Mouse (Mus musculus): Measurements from ENCODE around the gene Arhgap1. TPM values are rescaled to one million over a fixed set of nuclear protein-coding genes. Genes with fewer than 3 reads are reported as not detected.
A peak's percentile ranks its signal among the peaks of the same experiment; 100 is the strongest.

The Arhgap1 gene
- total and polyA plus RNA-seq, 2 experiments from 2014 or later: 76.5 to 85.7 TPM

DNA sequence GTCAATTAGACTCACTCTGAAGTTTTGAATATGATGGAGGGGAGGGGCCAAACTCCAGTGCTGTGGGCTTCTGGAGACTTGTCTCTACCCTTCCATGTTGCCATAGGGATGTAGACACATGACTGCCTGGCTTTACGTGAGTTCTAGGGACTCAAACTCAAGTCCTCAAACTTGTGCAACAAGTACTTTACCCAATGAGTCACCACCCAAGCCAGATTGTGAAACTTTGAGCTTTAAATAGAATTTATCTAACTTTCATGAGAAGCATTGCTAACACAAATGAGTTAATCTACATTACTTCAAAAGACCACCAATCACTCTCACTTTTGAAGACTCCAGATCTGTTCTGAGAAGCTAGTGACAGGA lies 46.5 kb downstream of the Arhgap1 start:
- Histone ChIP-seq H3K4me1 (ENCODE audit: control insufficient read depth, insufficient read depth) (peaks cover 15% of the 10 kb centered on the region; the same call in 1 of the 2 replicates), H3K27me3 (ENCODE audit: control insufficient read depth, insufficient read depth, low read length) (no peaks in the 10 kb centered on the region), H3K36me3 (replicated peaks; ENCODE audit: control insufficient read depth, insufficient read depth, low read length) (peaks cover 10% of the 10 kb centered on the region), H3K9ac (replicated peaks; ENCODE audit: low read depth, low read length) (no peak overlapping the region), H3K4me2 (ENCODE audit: low read depth, low read length) (no peak overlapping the region), H3K9me3 (replicated peaks; ENCODE audit: control insufficient read depth, low read length) (no peaks in the 10 kb centered on the region), H3K27ac (ENCODE audit: low read depth) (peak overlapping the region; percentile 57), H3K4me3 (ENCODE audit: low read depth, low read length) (no peak overlapping the region)
- peak; percentile 41 for DNase-seq (ENCODE audit: low spot score)
- 24% methylated on average over 1 of the region's 1 CpGs for WGBS
- no peak for TF ChIP-seq EP300 (IDR thresholded peaks at IDR 0.05; ENCODE audit: low read depth)
- no peak for TF ChIP-seq CTCF (IDR thresholded peaks at IDR 0.05; ENCODE audit: low read depth)
- ATAC-seq (ENCODE audit: insufficient read depth, low read depth): peak; percentile 59

DNA sequence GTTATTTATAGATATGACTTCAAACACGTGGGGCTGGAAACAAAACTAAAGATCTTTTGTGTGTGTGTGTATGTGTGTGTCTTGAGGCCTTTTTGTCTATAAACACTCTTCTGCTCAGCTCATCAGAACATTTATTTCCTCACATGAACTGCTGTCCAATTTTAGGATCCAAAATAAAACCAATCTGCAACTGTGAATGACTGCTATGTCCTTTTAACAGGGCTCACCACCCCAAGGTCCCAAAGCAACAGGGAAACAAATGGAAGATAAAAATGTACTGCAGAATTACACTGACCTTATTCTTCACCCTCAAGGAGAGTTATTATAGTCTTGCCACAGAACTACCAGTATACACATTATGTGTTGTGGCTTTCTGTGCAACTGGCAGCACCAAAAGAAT lies 49.6 kb downstream of the Arhgap1 start:
- Histone ChIP-seq H3K36me3 (replicated peaks; ENCODE audit: control insufficient read depth, insufficient read depth, low read length) (peaks cover under 1% of the 10 kb centered on the region; the same call in 1 of the 2 replicates), H3K9me3 (replicated peaks; ENCODE audit: control insufficient read depth, low read length) (no peaks in the 10 kb centered on the region), H3K27me3 (ENCODE audit: control insufficient read depth, insufficient read depth, low read length) (no peaks in the 10 kb centered on the region), H3K9ac (replicated peaks; ENCODE audit: low read depth, low read length) (no peak overlapping the region), H3K4me2 (ENCODE audit: low read depth, low read length) (no peak overlapping the region), H3K27ac (ENCODE audit: low read depth) (peak overlapping the region; percentile 72), H3K4me1 (ENCODE audit: control insufficient read depth, insufficient read depth) (peaks cover 15% of the 10 kb centered on the region; the same call in 1 of the 2 replicates), H3K4me3 (ENCODE audit: low read depth, low read length) (no peak overlapping the region)
- DNase-seq (ENCODE audit: low spot score) (no peak), ATAC-seq (ENCODE audit: insufficient read depth, low read depth) (no peak)
- 14% methylated on average over 1 of the region's 1 CpGs for WGBS
- TF ChIP-seq CTCF (IDR thresholded peaks at IDR 0.05; ENCODE audit: low read depth) (no peak), EP300 (IDR thresholded peaks at IDR 0.05; ENCODE audit: low read depth) (no peak)

DNA sequence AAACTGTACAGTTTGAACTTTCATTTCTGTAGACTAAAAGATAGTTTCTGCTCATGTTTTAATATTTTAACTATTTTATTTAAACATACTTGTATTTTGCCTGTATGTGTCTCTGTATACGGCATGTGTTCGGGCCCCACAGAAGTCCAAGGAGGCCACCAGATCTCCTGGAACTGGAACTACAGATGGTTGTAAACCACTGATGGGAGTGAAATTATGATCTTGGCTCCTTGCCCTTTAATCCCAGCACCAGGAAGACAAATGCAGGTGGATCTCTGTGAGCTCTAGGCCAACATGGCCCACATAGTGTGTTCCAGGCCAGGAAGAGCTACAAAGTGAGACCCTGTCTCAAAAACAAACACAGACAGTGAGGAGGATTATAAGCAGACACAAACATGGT lies 51.7 kb downstream of the Arhgap1 start:
- ATAC-seq (ENCODE audit: insufficient read depth, low read depth): no peak
- WGBS: 93% methylated on average over 2 of the region's 2 CpGs
- H3K36me3 ChIP-seq (replicated peaks; ENCODE audit: control insufficient read depth, insufficient read depth, low read length): no peaks in the 10 kb centered on the region
- TF ChIP-seq EP300 (IDR thresholded peaks at IDR 0.05; ENCODE audit: low read depth) (no peak), CTCF (IDR thresholded peaks at IDR 0.05; ENCODE audit: low read depth) (no peak)
- no peak overlapping the region for H3K27ac ChIP-seq (ENCODE audit: low read depth)
- no peaks in the 10 kb centered on the region for H3K9me3 ChIP-seq (replicated peaks; ENCODE audit: control insufficient read depth, low read length)
- no peak overlapping the region for H3K9ac ChIP-seq (replicated peaks; ENCODE audit: low read depth, low read length)
- DNase-seq (ENCODE audit: low spot score): no peak
- no peaks in the 10 kb centered on the region for H3K27me3 ChIP-seq (ENCODE audit: control insufficient read depth, insufficient read depth, low read length)
- no peak overlapping the region for H3K4me3 ChIP-seq (ENCODE audit: low read depth, low read length)
- H3K4me2 ChIP-seq (ENCODE audit: low read depth, low read length): no peak overlapping the region
- H3K4me1 ChIP-seq (ENCODE audit: control insufficient read depth, insufficient read depth): 0 out of 2 replicates have a peak, but pooled peaks cover 8% of the 10 kb centered on the region

DNA sequence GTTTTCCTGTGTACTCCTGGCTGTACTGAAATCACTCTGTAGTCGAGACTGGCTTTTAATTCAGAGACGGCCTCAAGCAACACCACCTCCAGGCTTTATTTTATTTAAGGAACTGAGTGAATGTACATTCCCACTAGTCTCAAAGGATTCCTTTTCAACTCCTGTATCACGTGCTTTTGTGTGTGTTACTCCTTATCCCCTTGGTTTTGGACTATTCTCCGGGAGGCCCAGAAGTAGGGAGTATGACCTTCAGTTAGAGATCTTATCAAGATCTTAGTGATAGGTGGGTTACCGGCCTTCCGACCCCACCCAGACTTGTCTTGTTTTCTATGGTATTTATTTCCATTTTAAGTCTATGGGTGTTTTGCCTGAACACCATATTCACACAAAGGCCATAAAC lies 56.1 kb downstream of the Arhgap1 start:
- no peak for ATAC-seq (ENCODE audit: insufficient read depth, low read depth)
- DNase-seq (ENCODE audit: low spot score): no peak
- Histone ChIP-seq H3K4me3 (ENCODE audit: low read depth, low read length) (no peak overlapping the region), H3K4me2 (ENCODE audit: low read depth, low read length) (no peak overlapping the region), H3K36me3 (replicated peaks; ENCODE audit: control insufficient read depth, insufficient read depth, low read length) (no peaks in the 10 kb centered on the region), H3K4me1 (ENCODE audit: control insufficient read depth, insufficient read depth) (peaks cover 8% of the 10 kb centered on the region), H3K27ac (ENCODE audit: low read depth) (no peak overlapping the region), H3K9ac (replicated peaks; ENCODE audit: low read depth, low read length) (no peak overlapping the region), H3K27me3 (ENCODE audit: control insufficient read depth, insufficient read depth, low read length) (no peaks in the 10 kb centered on the region), H3K9me3 (replicated peaks; ENCODE audit: control insufficient read depth, low read length) (no peaks in the 10 kb centered on the region)
- WGBS: 74% methylated on average over 6 of the region's 6 CpGs
- no peak for TF ChIP-seq EP300 (IDR thresholded peaks at IDR 0.05; ENCODE audit: low read depth)
- no peak for TF ChIP-seq CTCF (IDR thresholded peaks at IDR 0.05; ENCODE audit: low read depth)

DNA sequence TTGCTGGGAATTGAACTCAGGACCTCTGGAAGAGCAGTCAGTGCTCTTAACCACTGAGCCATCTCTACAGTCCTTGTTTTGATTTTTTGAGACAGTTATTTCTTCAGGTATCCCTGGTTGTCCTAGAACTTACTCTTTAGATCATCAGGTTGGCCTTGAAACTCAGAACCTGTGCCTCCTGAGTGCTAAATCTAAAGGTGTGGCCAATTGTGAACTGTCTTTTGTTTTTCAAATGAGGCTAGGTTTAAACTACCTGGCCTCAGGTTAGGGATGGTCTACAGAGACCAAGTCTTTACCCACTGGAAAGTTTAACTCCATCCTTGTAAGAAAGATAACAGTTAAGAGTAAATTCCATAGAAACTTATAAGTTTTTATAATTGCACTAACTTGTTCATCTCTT lies 56.8 kb downstream of the Arhgap1 start:
- ATAC-seq (ENCODE audit: insufficient read depth, low read depth): no peak

DNA sequence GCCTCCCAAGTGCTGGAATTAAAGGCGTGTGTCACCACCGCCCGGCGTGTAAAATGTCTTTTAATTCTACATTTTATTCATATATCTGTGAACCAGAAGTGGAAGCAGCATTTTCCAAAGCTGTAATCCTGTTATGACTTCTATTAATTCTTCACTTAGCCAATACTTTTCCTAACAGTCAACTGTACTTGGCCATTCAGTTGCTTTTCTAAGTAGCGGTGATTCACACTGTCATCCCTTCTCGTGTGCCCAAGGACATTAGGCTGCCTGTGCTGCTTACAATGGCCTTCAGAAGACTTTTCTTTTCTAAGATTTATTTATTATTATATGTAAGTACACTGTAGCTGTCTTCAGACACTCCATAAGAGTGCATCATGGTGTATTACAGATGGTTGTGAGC lies 58.7 kb downstream of the Arhgap1 start:
- H3K4me3 ChIP-seq (ENCODE audit: low read depth, low read length): no peak overlapping the region
- no peaks in the 10 kb centered on the region for H3K27me3 ChIP-seq (ENCODE audit: control insufficient read depth, insufficient read depth, low read length)
- no peak overlapping the region for H3K9ac ChIP-seq (replicated peaks; ENCODE audit: low read depth, low read length)
- no peaks in the 10 kb centered on the region for H3K36me3 ChIP-seq (replicated peaks; ENCODE audit: control insufficient read depth, insufficient read depth, low read length)
- H3K9me3 ChIP-seq (replicated peaks; ENCODE audit: control insufficient read depth, low read length): no peaks in the 10 kb centered on the region
- 93% methylated on average over 6 of the region's 6 CpGs for WGBS
- TF ChIP-seq CTCF (IDR thresholded peaks at IDR 0.05; ENCODE audit: low read depth) (no peak), EP300 (IDR thresholded peaks at IDR 0.05; ENCODE audit: low read depth) (no peak)
- peaks cover 8% of the 10 kb centered on the region for H3K4me1 ChIP-seq (ENCODE audit: control insufficient read depth, insufficient read depth)
- ATAC-seq (ENCODE audit: insufficient read depth, low read depth): no peak
- no peak overlapping the region for H3K27ac ChIP-seq (ENCODE audit: low read depth)
- H3K4me2 ChIP-seq (ENCODE audit: low read depth, low read length): no peak overlapping the region
- DNase-seq (ENCODE audit: low spot score): no peak

More for the DNA sequence above, 56.8 kb downstream of the Arhgap1 start:
- H3K4me3 ChIP-seq (ENCODE audit: low read depth, low read length): no peak overlapping the region
- no peaks in the 10 kb centered on the region for H3K9me3 ChIP-seq (replicated peaks; ENCODE audit: control insufficient read depth, low read length)
- TF ChIP-seq EP300 (IDR thresholded peaks at IDR 0.05; ENCODE audit: low read depth) (no peak), CTCF (IDR thresholded peaks at IDR 0.05; ENCODE audit: low read depth) (no peak)
- no peaks in the 10 kb centered on the region for H3K27me3 ChIP-seq (ENCODE audit: control insufficient read depth, insufficient read depth, low read length)
- no peak for DNase-seq (ENCODE audit: low spot score)
- no peak overlapping the region for H3K27ac ChIP-seq (ENCODE audit: low read depth)
- H3K4me1 ChIP-seq (ENCODE audit: control insufficient read depth, insufficient read depth): peaks cover 8% of the 10 kb centered on the region
- H3K9ac ChIP-seq (replicated peaks; ENCODE audit: low read depth, low read length): no peak overlapping the region
- H3K4me2 ChIP-seq (ENCODE audit: low read depth, low read length): no peak overlapping the region
- H3K36me3 ChIP-seq (replicated peaks; ENCODE audit: control insufficient read depth, insufficient read depth, low read length): no peaks in the 10 kb centered on the region

Data from heart, postnatal 0 days (tissue).